Mouse (Mus musculus) brain, embryonic 14.5 days (tissue): ENCODE data around the gene Bank1.

Experiments
- CTCF ChIP-seq: fragments of 200-500 bp; IDR thresholded peaks from 2 replicates; pipeline ENCODE4 v1.5.1; 2012; ENCODE audit warnings: inconsistent platforms, mild to moderate bottlenecking, moderate library complexity, borderline replicate concordance; ENCODE audit not compliant: insufficient read depth, insufficient read length; ENCODE audit errors: extremely low read depth
- POLR2A ChIP-seq: fragments of 200-500 bp; IDR thresholded peaks from 2 replicates; pipeline ENCODE4 v1.6.1; 2012; ENCODE audit warnings: mild to moderate bottlenecking, inconsistent platforms, borderline replicate concordance; ENCODE audit not compliant: poor library complexity, insufficient read depth, insufficient read length, severe bottlenecking; ENCODE audit errors: extremely low read depth

- TF ChIP-seq CTCF: no peak
- TF ChIP-seq POLR2A: no peak
Observed at GRCm38 (mm10) chr3:136035784-136036183, 290.1 kb downstream of the Bank1 start.
